Mouse (Mus musculus): ENCODE data around the gene Gcnt4. TPM values are rescaled to one million over a fixed set of nuclear protein-coding genes. Genes with fewer than 3 reads are reported as not detected.

The Gcnt4 gene
- total RNA-seq, 2 experiments from 2014 or later: 0.76 to 0.93 TPM

GRCm38 (mm10) chr13:96990561-96991265 lies 66.2 kb downstream of the Gcnt4 start:
- peak; percentile 42 for DNase-seq

DNA sequence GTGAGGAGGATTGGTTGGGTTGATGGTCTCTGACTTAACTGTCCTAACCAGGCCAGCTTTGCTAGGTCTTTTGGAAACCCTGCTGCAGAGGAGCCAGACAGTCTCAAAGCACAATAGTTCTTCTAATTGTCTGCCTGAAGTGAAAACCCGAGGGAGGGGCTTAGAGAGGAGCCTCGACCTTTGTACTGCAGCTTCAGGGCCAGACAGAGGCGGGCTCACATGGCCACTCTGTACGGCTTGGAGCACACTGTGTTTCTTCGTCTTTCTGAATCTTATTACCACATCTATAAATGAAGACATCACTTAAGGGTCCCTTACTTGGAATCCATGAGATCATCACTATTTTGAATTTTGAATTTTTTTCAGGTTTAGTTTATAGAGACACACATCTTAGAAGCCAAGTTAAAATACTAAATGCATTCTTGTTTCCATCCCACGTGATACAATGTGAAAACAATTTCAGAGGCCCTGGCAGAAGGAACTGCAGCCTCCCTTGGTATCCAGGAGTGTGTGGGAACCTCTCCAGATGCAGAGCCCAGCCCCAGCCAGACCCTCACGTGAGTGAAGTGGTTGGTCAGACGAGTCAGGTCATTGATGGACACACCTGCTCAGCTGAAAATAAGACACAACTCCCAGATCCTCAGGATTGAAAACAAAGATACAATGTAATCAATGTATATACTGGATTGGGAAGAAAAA lies 69.0 kb downstream of the Gcnt4 start:
- DNase-seq: no peak

GRCm38 (mm10) chr13:96995243-96995642 lies 70.8 kb downstream of the Gcnt4 start:
- DNase-seq: no peak

- no peak for DNase-seq
Observed at GRCm38 (mm10) chr13:96997080-96997479, 72.6 kb downstream of the Gcnt4 start.

Other genes starting within 250 kb of the Gcnt4 start
- not detected for gene Ankrd31, start 176.4 kb upstream of the Gcnt4 start, total RNA-seq (2021)
- not detected for gene 1700029F12Rik, start 109.7 kb downstream of the Gcnt4 start, total RNA-seq (2021)
- 1 to 10 TPM; 4.9 to 5.4 TPM for gene Fam169a, start 142.6 kb downstream of the Gcnt4 start, total RNA-seq (2021)
- gene Gm6169, start 174.5 kb downstream of the Gcnt4 start, total RNA-seq (2021): 10 to 100 TPM in 1 of 2 experiments, under 1 TPM in 1; 0.87 to 17.1 TPM
- 10 to 100 TPM; 36.4 to 43.5 TPM for gene Gfm2, start 213.2 kb downstream of the Gcnt4 start, total RNA-seq (2021)
- gene Nsa2, start 213.2 kb downstream of the Gcnt4 start, total RNA-seq (2021): 10 to 100 TPM; 84.0 to 85.8 TPM